Mouse (Mus musculus): ENCODE data around the gene Gipc2. TPM values are rescaled to one million over a fixed set of nuclear protein-coding genes. Genes with fewer than 3 reads are reported as not detected.

Gipc2 gene
- polyA plus RNA-seq, 1 experiment = 0.06 TPM

- WGBS = 81% methylated on average over 11 of the region's 11 CpGs
- Histone ChIP-seq H3K27me3 (ENCODE audit: control insufficient read depth, insufficient read depth, low read length) (no peaks in the 10 kb centered on the region), H3K4me1 (ENCODE audit: control insufficient read depth, insufficient read depth, insufficient read length) (no peaks in the 10 kb centered on the region), H3K36me3 (ENCODE audit: control insufficient read depth, insufficient read depth, low read length) (no peaks in the 10 kb centered on the region), H3K4me3 (ENCODE audit: extremely low read depth, insufficient read depth, insufficient read length) (no peak overlapping the region), H3K27ac (ENCODE audit: insufficient read depth, low read length) (no peak overlapping the region)
- TF ChIP-seq POLR2A (IDR thresholded peaks at IDR 0.05; ENCODE audit: low read depth, low read length) = no peak
- no peak for TF ChIP-seq CTCF (IDR thresholded peaks at IDR 0.05; ENCODE audit: extremely low read depth, insufficient read depth, insufficient read length, insufficient replicate concordance)
- DNase-seq (ENCODE audit: low read depth in 1 of 2, low spot score in 2 of 2) = no peak
Measured at GRCm38 (mm10) chr3:152121169-152122009, 44.6 kb downstream of the Gipc2 start.

- TF ChIP-seq CTCF (IDR thresholded peaks at IDR 0.05; ENCODE audit: extremely low read depth, insufficient read depth, insufficient read length, insufficient replicate concordance) = no peak
- no peak for TF ChIP-seq POLR2A (IDR thresholded peaks at IDR 0.05; ENCODE audit: low read depth, low read length)
- no peaks in the 10 kb centered on the region for H3K4me1 ChIP-seq (ENCODE audit: control insufficient read depth, insufficient read depth, insufficient read length)
- no peak overlapping the region for H3K27ac ChIP-seq (ENCODE audit: insufficient read depth, low read length)
- DNase-seq (ENCODE audit: low read depth in 1 of 2, low spot score in 2 of 2) = no peak
- no peak overlapping the region for H3K4me3 ChIP-seq (ENCODE audit: extremely low read depth, insufficient read depth, insufficient read length)
- H3K27me3 ChIP-seq (ENCODE audit: control insufficient read depth, insufficient read depth, low read length) = no peaks in the 10 kb centered on the region
- 64% methylated on average over 4 of the region's 4 CpGs for WGBS
- no peaks in the 10 kb centered on the region for H3K36me3 ChIP-seq (ENCODE audit: control insufficient read depth, insufficient read depth, low read length)
Measured at GRCm38 (mm10) chr3:152119987-152120386, 46.0 kb downstream of the Gipc2 start.

GRCm38 (mm10) chr3:152117941-152118340 lies 48.1 kb downstream of the Gipc2 start:
- H3K27me3 ChIP-seq (ENCODE audit: control insufficient read depth, insufficient read depth, low read length) = no peaks in the 10 kb centered on the region
- no peak for DNase-seq (ENCODE audit: low read depth in 1 of 2, low spot score in 2 of 2)
- 95% methylated on average over 3 of the region's 3 CpGs for WGBS
- no peaks in the 10 kb centered on the region for H3K4me1 ChIP-seq (ENCODE audit: control insufficient read depth, insufficient read depth, insufficient read length)
- no peak overlapping the region for H3K4me3 ChIP-seq (ENCODE audit: extremely low read depth, insufficient read depth, insufficient read length)
- H3K27ac ChIP-seq (ENCODE audit: insufficient read depth, low read length) = no peak overlapping the region
- TF ChIP-seq POLR2A (IDR thresholded peaks at IDR 0.05; ENCODE audit: low read depth, low read length) (no peak), CTCF (IDR thresholded peaks at IDR 0.05; ENCODE audit: extremely low read depth, insufficient read depth, insufficient read length, insufficient replicate concordance) (no peak)
- H3K36me3 ChIP-seq (ENCODE audit: control insufficient read depth, insufficient read depth, low read length) = no peaks in the 10 kb centered on the region

GRCm38 (mm10) chr3:152116140-152116539 lies 49.9 kb downstream of the Gipc2 start:
- no peaks in the 10 kb centered on the region for H3K36me3 ChIP-seq (ENCODE audit: control insufficient read depth, insufficient read depth, low read length)
- DNase-seq (ENCODE audit: low read depth in 1 of 2, low spot score in 2 of 2) = no peak
- no peak overlapping the region for H3K4me3 ChIP-seq (ENCODE audit: extremely low read depth, insufficient read depth, insufficient read length)
- no peaks in the 10 kb centered on the region for H3K27me3 ChIP-seq (ENCODE audit: control insufficient read depth, insufficient read depth, low read length)
- H3K27ac ChIP-seq (ENCODE audit: insufficient read depth, low read length) = no peak overlapping the region
- TF ChIP-seq POLR2A (IDR thresholded peaks at IDR 0.05; ENCODE audit: low read depth, low read length) (no peak), CTCF (IDR thresholded peaks at IDR 0.05; ENCODE audit: extremely low read depth, insufficient read depth, insufficient read length, insufficient replicate concordance) (no peak)
- 94% methylated on average over 3 of the region's 3 CpGs for WGBS
- no peaks in the 10 kb centered on the region for H3K4me1 ChIP-seq (ENCODE audit: control insufficient read depth, insufficient read depth, insufficient read length)

- DNase-seq (ENCODE audit: low read depth in 1 of 2, low spot score in 2 of 2) = no peak
- H3K4me1 ChIP-seq (ENCODE audit: control insufficient read depth, insufficient read depth, insufficient read length) = no peaks in the 10 kb centered on the region
- TF ChIP-seq CTCF (IDR thresholded peaks at IDR 0.05; ENCODE audit: extremely low read depth, insufficient read depth, insufficient read length, insufficient replicate concordance) (no peak), POLR2A (IDR thresholded peaks at IDR 0.05; ENCODE audit: low read depth, low read length) (no peak)
- WGBS = 10% methylated on average over 10 of the region's 10 CpGs
- H3K4me3 ChIP-seq (ENCODE audit: extremely low read depth, insufficient read depth, insufficient read length) = no peak overlapping the region
- H3K27me3 ChIP-seq (ENCODE audit: control insufficient read depth, insufficient read depth, low read length) = no peaks in the 10 kb centered on the region
- H3K36me3 ChIP-seq (ENCODE audit: control insufficient read depth, insufficient read depth, low read length) = no peaks in the 10 kb centered on the region
- H3K27ac ChIP-seq (ENCODE audit: insufficient read depth, low read length) = no peak overlapping the region; the same call in 1 of the 2 replicates
Measured at GRCm38 (mm10) chr3:152114786-152115185, 51.2 kb downstream of the Gipc2 start.

GRCm38 (mm10) chr3:152114222-152114621 lies 51.8 kb downstream of the Gipc2 start:
- 62% methylated on average over 4 of the region's 4 CpGs for WGBS
- DNase-seq (ENCODE audit: low read depth in 1 of 2, low spot score in 2 of 2) = no peak
- Histone ChIP-seq H3K27me3 (ENCODE audit: control insufficient read depth, insufficient read depth, low read length) (no peaks in the 10 kb centered on the region), H3K27ac (ENCODE audit: insufficient read depth, low read length) (no peak overlapping the region), H3K36me3 (ENCODE audit: control insufficient read depth, insufficient read depth, low read length) (no peaks in the 10 kb centered on the region), H3K4me1 (ENCODE audit: control insufficient read depth, insufficient read depth, insufficient read length) (no peaks in the 10 kb centered on the region), H3K4me3 (ENCODE audit: extremely low read depth, insufficient read depth, insufficient read length) (no peak overlapping the region)
- TF ChIP-seq POLR2A (IDR thresholded peaks at IDR 0.05; ENCODE audit: low read depth, low read length) (no peak), CTCF (IDR thresholded peaks at IDR 0.05; ENCODE audit: extremely low read depth, insufficient read depth, insufficient read length, insufficient replicate concordance) (no peak)

GRCm38 (mm10) chr3:152113496-152113895 lies 52.5 kb downstream of the Gipc2 start:
- TF ChIP-seq CTCF (IDR thresholded peaks at IDR 0.05; ENCODE audit: extremely low read depth, insufficient read depth, insufficient read length, insufficient replicate concordance) = no peak
- TF ChIP-seq POLR2A (IDR thresholded peaks at IDR 0.05; ENCODE audit: low read depth, low read length) = no peak
- Histone ChIP-seq H3K27me3 (ENCODE audit: control insufficient read depth, insufficient read depth, low read length) (no peaks in the 10 kb centered on the region), H3K27ac (ENCODE audit: insufficient read depth, low read length) (peak overlapping the region; percentile 16; the same call in 1 of the 2 replicates), H3K4me1 (ENCODE audit: control insufficient read depth, insufficient read depth, insufficient read length) (no peaks in the 10 kb centered on the region), H3K36me3 (ENCODE audit: control insufficient read depth, insufficient read depth, low read length) (no peaks in the 10 kb centered on the region), H3K4me3 (ENCODE audit: extremely low read depth, insufficient read depth, insufficient read length) (no peak overlapping the region)
- WGBS = 86% methylated on average over 7 of the region's 7 CpGs
- DNase-seq (ENCODE audit: low read depth in 1 of 2, low spot score in 2 of 2) = no peak

All from spleen, adult 2 months (tissue).